Mouse (Mus musculus) heart, postnatal 10 days (tissue): ENCODE data around the gene Pdgfa. TPM values are rescaled to one million over a fixed set of nuclear protein-coding genes. Genes with fewer than 3 reads are reported as not detected.

ENCODE experiments used
- DNase-seq, 2 experiments: peaks; one replicate each; pipeline ENCODE4 v3.0.0; 2021
- intact Hi-C: fragments of 180-260 bp; cut with DNase I; formaldehyde crosslinking; loops from one replicate; pipeline ENCODE4 v1.15.1; 2025
- total RNA-seq, 2 experiments: library from RNA; stranded (reverse); gene quantifications; 2 replicates each; pipeline ENCODE4 v1.2.3; 2021

Pdgfa gene
- total RNA-seq, 2 experiments from 2014 or later, result 34.1 to 45.2 TPM

DNA sequence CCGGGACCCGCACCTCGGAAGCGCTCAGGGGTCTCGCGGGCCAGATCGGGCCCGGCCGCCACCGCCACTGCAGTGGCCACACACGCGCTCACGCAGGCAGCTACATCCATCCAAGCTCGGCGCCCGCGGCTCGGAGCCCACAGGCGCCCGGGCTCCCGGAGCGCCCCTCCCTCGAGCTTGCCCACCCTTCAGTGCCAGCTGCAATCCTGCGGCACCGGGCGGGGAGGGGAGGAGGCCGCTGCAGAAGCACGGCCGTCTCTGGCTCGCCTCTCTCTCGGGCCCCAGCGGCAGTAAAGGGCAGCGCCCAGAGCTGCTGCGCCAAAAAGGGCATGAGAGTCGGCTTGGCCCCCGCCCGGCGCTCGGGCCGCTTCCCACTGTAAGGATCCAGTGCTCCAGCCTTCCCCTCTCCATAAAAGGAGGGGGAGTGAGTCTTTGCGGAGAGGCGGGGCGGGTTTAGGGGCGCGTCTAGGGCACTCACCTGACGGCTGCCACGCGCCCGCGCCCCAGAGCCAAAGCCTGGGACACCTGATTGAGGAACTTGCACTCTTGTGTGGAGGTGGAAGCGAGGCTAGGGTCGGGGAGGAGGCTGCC is 1.4 kb downstream of the Pdgfa start:
- DNase-seq, result peak; percentile 86 to 90
- intact Hi-C loops, result loop anchor here (1.0 to 5.0 kb wide), 3 partner anchors 22 to 139 kb away; no protein-coding TSS in a partner anchor

DNA sequence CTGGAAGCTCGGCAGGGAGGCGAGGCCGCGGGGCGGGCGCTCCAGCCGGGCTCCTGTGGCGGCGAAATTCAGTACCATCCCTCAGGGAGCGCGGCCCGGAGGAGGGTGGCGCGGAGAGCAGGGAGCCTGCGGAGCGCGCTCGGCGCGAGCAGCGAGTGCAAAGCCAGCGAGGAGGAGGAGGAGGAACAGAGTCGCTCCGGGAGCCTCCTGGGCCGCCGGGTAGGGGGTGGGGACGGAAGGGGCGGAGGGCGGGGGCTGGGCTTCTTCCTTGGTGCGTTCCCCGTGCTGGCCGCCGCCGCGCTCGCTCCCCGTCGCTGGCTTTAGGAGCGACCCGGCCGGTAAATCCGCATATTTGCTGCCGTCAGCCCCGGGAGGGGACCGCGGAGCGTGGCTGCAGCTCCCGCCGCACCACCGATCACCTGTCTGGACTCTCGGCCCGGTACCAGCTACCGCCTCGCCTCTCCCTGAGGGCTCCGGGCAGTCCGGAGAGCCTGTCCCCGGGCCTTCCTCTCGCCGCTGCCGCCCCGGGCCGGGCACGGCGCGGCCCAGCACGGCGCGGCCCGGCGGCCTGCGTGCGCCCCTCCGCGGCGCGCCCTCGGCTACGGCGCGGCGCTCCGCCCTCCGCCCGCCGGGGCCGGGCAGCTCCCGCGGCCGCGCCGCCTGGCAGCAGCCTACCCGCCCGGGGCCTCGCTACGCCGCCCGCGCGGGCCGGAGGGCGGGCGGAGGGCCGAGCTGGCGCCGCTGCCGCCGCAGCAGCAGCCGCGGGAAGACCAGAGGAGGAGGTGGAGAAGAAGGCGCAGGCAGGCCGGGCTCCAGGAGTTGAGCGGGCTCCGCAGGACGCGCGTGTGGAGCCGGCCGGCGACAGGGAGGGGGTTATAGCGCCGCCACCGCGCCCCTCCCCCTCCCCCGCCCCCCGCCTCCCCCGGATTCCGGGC is 2.1 kb downstream of the Pdgfa start:
- intact Hi-C loops, result loop anchor here (2.0 to 5.0 kb wide), 2 partner anchors 87 to 138 kb away; no protein-coding TSS in a partner anchor
- peak; percentile 79 to 84 for DNase-seq

DNA sequence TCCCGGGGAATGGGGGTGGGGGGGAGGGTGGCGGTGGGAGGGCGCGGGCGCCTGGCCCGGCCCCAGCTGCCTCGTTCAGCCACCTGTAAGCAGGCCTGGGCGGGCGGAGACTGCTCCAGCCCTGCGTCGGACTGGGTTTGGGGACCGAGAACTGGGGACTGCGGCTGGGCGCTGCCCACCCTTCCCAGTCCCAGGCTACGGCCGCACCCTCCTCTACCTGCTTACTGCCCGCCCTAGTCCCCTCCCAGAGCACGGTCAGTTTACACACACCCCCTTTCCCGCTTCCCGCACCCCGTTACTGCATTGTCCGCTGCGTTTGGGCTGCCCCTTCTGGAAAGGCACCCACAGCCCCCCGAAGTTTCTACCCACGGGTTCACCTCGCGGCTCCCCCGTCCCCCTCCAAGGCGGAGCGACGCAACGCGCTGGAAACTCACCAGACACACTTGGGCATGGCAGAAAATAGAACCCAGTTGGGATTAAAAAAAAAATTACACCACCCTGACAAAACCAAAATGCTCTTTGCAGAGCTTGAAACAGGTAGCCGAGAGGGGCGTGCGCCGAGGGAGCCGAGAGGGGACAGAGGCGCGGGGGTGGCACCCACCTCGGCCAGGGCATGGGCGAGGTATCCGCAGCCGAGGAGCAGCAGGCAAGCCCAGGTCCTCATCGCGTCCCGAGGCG is 2.9 kb downstream of the Pdgfa start:
- intact Hi-C loops, result loop anchor here (2.0 kb wide), 1 partner anchor 137 kb away; no protein-coding TSS in a partner anchor
- peak; percentile 44 to 45 for DNase-seq

DNA sequence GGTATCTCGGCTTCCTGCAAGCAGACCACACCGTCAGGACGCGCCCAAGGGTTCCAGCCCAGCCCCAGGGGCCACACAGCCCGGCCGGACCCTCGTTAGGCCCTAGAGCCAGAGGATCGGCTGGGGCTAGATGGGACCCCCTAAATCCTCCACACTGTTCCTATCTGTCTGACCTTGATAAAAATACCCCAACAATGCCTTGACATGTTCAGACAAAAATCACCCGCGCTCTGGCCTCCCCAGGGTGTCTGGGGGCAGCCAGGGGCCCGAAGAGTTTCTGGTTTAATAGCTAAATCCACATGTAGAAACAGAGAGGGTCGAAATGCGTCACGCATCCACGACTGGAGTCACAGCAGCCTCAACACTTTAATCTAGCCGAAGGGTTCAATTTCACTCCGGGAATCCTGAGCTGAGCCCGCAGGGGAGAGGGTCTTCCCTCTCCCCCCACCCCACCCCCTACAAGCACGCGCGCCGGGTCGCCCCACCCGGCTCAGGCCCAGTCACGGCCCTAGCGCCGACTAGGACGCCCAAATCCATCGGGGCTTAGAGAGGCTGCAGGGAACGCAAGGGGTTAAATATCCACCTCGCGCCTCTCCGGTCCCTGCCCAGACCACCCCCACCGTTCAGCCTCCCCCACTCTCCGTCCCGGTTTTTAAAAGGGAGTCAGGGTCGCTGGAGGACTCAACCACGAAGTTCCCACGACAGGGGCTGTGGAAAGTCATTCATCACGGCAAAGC is 3.6 kb downstream of the Pdgfa start:
- intact Hi-C loops, result loop anchor here (2.0 kb wide), 1 partner anchor 137 kb away; no protein-coding TSS in a partner anchor
- DNase-seq, result peak; percentile 29 to 37

DNA sequence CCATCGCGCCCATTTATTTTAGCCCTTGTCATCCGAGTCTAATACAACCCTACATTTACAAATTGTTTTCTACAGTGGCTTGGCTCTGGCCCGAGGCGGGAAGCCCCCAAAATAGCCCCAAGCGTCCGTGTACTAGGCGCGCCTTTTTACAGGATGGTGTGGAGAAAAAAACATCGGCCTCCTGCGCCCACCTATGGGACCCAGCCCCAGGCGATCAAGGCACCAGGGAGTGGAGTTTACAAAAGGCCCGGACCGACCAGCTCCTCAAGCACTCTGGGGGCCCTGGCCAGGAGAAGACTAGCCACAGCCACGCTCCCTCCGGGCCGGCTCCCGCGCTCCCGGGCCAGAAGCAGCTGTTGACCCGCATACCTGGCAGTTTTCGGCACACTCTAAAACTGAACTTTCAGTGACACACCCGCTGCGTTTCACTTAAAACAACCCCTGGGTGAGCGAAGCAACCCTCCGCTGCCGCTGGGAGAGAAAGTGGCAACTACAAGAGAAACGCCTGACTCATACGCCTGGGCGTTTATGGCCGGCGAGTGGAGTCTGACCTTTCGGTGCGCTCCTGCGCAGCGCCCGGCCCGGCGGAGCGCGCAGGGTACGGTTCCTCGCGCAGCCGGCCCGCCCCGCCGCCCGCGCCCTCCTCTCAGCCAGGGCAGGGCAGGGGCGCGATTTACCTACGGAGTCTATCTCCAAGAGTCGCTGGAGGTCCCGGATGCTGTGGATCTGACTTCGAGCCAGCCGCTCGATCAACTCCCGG is 4.4 kb downstream of the Pdgfa start:
- DNase-seq, result peak; percentile 40 to 46
- intact Hi-C loops, result no loop called here

DNA sequence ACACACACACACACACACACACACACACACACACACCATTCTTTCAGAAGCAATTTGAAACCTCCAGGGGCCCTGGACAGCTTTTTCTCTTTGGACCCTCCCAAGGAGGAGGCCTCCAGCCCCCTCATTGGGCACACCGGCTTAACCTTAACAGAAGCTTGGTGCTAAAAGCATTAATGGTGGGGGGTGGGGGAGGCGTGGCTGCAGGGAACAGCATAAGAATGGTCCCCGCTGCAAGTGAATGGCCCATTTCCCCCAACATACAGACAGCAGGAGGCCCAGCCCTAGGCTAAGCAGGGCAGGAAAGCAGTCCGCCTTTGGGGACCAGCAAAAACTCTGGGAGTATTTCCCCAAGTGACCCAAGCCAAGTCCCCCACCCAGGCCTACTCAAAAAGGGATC is 5.4 kb downstream of the Pdgfa start:
- intact Hi-C loops, result no loop called here
- no peak for DNase-seq

DNA sequence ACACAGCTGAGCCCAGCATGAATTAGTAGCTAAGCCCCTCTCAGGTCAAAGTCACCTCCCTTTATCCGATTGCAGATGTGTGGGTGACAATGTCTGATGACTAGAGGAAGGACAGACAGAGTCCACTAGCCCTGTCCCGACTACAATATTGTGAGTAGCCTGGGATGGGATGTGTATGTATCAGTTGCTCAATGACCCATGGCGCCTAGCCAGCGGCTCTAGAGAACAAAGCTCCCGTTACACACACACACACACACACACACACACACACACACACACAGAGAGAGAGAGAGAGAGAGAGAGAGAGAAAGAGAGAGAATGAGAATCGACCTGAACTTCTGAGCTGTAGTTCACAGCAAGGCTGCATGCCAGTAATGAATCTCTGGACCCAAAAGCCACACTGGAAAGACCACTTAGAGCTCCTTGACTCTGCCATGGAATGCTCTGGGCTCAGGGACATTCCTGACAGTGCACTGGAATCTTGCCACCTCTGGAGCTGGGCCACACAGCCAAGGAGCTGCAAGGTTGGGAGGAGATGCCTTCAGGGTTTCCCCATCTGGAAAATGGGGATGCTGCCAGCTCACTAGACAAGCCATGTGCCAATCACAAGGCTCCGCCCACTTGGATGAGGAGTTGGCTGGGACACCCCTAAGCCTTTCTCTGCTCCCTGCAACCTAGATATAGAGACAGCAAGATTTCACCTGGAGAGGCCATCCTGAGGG is 6.3 kb downstream of the Pdgfa start:
- intact Hi-C loops, result no loop called here

DNA sequence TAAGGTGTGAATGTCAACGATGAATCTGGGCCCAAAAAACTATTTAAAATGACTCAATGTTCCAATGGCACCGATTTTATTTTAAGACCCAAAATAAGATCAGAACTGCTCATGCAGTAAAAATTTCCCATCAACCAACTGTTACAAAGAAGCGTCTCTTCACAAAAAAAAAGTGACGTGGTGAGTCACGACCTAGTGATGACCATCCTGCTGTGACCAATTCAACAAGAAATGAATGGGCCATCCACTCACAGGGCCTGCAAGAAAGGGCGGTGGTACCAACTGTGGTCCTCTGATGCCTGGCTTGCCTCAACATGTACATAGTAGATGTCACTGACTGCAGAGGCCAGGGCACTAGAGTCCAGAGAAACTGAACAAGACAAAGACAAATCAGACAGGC is 7.6 kb downstream of the Pdgfa start:
- intact Hi-C loops, result no loop called here
- no peak for DNase-seq

More for the DNA sequence above, 6.3 kb downstream of the Pdgfa start:
- peak; percentile 56 for DNase-seq

DNA sequence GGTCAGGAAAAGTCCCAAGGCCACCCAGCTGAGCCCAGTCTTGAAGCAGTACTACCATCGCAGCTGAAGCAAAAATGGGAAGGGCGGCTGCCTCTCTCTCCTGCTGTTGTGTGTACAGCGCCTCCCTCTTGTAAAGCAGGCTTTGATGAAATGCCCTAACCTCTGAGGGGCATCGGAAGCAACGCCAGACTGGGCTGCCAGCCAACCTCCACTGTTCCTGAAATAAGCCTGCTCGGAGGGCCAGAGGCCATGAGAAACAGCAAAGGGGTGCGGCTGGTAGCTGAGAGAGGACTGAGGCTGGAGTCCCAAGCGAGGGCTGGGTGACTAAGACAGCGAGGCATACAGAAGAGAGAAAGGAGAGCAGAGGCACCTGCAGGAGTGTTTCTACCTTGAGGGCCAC is 8.4 kb downstream of the Pdgfa start:
- peak; percentile 87 to 88 for DNase-seq
- intact Hi-C loops, result no loop called here

DNA sequence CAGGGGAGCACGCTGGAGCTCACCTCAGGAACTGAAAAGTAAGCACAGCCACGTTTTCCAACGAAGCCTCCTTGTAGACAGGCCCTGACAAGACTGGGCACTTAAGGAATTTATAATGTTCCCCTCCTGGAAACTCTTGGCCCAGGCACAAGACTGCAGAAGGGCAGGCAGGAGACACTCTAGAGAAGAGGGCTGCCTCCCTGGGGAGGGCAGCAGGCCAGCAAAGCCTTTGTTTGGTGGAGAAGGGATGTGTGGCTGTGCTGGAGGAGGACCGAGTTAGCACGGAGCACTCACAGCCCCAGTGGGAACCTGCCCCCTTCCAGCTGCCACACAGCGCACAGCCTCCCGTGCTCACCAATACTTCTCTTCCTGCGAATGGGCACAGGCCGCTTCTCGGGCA is 9.2 kb downstream of the Pdgfa start:
- intact Hi-C loops, result no loop called here
- DNase-seq, result no peak

DNA sequence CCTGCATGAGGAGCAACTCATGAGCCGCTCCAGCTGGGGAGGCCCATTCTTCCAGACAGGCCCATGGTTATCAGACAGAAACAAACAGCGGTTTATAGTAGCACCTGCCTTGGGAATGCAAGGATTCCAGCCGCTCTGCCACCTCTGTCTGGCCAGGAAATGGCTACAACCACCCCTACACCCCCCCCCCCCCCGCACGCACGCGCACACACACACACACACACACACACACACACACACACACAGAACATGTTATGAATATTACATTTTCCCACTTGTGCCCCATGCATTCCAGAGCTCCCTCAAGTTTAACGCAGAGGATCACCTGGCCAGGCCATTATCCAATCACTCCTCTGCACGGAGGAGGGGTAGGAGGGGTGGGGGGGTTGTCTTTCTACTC is 15.2 kb downstream of the Pdgfa start:
- no peak for DNase-seq
- intact Hi-C loops, result no loop called here

DNA sequence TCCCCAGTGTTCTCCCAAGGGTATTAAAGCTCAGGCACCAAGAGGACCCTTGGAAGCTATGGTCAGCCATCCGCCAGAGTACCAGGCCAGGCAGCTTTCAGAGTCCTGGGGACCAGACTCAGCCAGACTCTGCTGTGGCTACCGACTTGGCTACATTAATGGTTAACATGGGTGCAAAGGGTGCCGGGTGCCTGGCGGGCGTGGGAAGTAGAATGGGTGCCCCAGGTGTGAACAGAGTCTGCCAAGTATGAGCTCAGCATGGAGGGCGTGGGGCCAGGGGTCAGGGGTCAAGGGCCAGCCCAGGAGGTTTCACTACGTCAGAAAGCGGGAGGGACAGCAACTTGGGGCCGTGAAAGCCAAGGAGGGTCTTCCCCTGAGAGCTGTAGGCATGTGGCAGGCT is 16.6 kb downstream of the Pdgfa start:
- intact Hi-C loops, result no loop called here
- DNase-seq, result no peak

DNA sequence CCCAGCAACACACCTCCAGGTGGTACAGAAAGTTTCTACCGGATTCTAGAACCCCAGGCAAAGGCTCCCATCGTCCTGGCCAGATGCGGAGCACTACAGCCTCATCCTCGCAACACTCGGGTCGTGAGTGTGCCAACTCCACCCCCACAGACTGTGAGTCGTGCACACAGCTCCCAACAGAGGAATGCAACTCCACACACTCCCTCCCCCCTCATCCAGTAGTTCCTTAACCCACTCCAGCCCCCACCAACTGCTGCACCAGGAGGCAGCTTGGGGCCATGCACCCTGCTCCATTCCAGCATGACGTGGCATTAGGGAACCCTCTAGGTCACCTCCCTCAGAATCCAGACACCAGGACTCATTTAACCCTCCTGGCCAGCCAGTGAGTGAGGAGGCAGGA is 17.3 kb downstream of the Pdgfa start:
- DNase-seq, result peak in 1 of 2 experiments; percentile 42
- intact Hi-C loops, result no loop called here

DNA sequence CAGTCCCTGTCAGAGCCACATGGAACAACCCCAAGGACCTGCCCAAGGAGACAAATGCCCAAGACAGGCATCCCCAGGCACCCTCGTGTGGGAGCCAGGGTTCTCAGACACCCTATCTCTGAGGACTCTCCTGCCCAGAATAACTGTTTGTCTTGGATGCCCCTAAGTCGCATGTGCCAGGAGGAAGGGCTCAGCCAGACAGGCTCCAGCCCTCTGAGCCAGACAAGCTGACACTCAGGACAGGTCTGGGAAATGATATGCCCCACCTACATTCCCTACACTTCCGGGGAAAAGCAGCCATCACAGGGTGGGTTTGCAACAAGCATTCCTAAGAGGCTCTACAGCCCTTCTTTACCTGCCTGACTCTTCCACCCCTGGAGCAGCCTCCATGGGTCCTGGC is 19.4 kb downstream of the Pdgfa start:
- intact Hi-C loops, result no loop called here
- DNase-seq, result no peak

DNA sequence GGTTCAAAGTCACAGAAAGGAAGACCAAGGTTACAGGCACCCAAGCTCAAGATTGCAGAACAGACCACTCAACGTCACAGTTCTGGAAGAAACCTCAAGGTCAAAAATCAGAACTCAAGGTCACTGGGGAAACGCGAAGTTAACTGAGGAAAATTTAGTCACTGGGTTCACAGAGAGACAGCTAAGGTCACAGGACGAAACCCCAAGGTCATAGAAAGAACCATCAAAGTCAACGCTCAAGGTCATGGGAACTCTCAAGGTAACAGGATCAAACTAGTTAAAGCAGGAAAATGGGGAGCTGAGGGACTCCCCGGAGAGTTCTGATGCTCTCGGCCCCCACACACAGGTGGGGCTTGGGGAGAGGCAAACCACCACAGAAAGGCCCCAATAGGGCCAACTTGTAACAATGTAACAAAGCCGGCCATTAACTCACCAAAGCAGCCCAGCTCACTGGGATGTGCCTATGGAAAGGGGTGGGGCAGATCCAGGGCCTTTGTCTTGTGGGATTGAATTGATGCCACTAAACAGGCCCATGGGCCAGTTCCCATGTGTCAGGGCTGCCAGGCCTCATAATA is 22.2 kb downstream of the Pdgfa start:
- intact Hi-C loops, result no loop called here
- DNase-seq, result no peak

DNA sequence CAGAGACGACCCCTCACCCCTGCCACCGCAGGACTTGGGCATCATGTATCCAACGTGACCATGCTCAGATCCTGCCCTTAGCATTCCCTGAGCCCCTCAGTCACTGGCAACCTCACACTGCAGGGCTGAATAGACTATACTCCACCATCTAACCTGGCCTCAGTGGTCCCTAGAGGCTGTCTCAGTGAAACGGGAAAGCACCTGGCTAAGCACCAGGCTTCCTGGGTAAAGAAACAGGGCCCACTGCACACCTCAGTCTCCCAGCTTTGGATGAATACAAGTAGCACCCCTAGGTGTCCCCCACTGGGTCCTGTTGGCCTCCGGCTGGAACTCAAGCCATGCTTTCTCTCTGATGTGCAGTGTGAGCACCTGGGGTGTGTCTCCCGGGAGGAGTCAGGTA is 23.7 kb downstream of the Pdgfa start:
- intact Hi-C loops, result no loop called here

DNA sequence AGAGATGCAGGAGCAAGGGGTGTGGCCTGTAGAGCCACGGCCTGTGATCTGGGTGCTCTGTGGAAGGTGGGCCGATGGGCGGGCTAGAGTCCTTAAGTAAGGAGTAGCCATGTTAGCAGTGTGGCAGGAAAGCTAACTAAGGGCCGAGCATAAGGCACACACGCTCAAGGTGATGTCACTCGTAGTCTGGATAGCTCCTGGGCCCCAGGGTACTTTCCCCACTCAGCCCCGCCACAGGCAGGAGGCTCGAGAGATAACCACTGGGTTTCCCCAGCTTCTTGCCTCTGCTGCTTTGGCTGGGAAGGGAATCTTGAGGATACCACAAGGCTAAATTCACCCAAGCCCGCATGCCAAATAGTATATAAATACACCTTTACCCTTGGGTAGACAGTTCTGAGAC is 25.8 kb downstream of the Pdgfa start:
- intact Hi-C loops, result no loop called here
- no peak for DNase-seq

More for the DNA sequence above, 23.7 kb downstream of the Pdgfa start:
- DNase-seq, result no peak

DNA sequence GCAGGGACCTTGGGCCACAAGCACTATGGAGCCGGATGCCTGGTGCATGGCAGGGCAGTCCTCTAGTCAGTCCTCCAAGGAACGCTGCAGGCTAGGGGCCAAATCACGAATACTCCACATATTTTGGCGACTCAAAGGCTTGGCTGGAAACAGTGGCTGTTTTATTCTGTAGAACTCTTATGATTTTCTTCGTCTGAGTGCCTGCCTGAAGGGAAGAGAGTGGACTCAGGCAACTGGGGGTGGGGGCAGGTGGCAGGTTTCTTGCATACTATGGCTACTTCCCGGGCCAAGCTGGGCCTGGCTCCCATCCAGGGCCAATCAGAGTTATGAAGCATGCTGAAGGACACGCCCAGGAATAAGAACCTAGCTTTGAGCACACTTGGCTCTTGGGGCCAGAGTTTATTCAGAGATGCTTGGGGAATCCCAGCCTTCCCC is 27.1 kb downstream of the Pdgfa start:
- DNase-seq, result peak; percentile 80 to 85
- intact Hi-C loops, result no loop called here
